Mouse (Mus musculus): ENCODE results near the gene Abr.

Abr gene

DNA sequence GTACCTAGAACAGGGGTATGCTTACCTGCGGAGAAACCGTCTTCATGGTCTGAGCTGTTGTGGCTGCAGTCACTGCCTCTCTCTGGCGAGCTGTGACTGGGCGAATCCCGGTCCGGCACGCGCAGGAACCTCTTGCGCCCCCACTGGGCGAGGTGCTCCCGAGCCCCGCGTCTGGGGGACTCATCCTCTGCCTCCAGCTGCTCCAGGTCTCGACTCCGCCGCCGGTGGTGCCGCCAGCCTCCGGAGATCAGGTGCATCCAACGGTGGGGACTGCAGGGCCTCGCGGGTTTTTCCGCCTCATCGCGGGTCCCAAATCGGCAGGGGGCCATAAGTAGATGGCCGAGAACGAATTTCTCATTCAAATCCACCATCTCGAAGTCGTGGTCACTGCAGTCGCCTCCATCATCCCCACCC is at the start of gene Abr:
TSS of gene Abr (minus strand) at position 163 of the 414 bp plus-strand sequence.
- DNase-seq (ENCODE audit: extremely low spot score): peak; percentile 74

DNA sequence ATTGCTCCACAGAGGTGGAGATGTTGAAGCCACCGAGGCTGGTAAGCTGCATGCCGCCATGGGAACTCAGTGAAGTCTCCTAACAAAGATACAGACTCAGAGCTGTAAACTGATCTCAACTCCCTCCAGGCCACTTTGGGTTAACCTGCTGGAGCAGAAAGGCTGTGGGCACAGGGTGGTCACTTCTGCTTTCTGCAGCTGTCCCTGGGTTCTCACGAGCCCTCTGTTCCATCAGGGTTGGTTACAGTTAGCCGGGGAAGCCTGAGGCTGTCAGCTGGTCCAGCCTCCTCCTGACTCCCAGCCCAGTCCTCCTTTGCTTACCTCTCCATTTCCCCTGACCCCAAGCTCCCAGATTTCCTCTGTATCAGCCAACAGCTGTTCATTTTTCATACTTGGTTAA is 45.7 kb upstream of the Abr start:
- no peak for DNase-seq (ENCODE audit: extremely low spot score)

DNA sequence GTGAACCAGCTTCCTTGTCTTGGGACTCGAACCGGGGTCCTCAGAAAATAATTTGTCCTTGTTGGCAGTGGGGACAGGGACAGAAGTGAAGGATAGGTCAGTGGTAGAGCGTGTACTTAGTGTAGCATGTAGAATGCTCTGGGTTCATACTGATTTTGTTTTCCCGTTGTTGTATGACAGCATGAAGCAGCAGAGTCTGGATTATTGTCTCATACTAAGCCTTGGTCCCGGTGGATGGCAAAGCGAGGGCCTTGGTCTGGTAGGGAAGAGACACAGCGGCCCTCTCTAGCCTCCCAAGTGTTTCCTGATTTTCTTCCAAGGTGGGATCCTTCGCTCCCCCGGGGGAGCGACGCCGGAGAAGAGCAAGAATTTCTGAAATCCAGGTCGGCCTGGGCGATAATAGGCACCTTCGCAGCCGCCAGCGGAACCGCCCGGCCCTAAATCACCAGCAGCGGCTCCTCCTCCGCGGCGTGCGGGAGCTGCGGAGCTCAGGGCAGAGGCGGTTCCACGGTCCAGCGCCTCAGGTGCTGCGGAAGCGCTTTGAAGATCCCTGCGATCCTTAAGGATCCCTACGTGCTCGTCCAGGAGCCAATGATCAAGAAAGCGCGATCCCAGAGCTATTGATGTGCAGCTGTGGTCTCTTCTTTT is 44.0 kb upstream of the Abr start:
- DNase-seq (ENCODE audit: extremely low spot score): peak; percentile 36

DNA sequence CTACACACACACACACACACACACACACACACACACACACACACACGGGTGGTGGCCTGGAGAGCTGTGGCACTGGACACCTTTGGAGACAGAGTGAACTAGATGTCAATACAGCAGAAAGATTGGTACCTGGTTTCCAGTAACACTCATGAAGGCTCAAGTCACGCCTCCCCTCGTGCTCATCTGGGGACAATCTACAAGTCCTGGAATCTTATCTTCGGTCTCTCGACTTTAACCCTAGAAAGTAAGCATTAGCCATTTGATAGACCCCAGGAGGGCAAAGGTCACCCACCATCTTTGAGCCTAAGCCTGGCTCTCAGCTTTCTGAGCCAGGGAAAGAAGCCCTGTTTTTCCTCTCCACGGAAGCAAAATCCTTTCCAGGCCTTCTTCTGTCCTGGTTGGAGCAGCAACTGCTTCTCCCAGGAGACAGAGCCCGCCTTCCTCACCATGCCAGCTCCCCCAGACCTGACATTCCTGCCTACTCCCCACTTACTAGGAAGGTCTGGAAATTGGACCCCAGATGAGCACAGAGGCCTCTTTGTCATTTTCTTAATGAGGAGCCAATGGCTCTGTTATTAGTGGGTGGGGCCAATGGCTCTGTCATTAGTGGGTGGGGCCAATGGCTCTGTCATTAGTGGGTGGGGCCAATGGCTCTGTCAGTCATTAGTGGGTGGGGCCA is 39.8 kb upstream of the Abr start:
- no peak for DNase-seq (ENCODE audit: extremely low spot score)

DNA sequence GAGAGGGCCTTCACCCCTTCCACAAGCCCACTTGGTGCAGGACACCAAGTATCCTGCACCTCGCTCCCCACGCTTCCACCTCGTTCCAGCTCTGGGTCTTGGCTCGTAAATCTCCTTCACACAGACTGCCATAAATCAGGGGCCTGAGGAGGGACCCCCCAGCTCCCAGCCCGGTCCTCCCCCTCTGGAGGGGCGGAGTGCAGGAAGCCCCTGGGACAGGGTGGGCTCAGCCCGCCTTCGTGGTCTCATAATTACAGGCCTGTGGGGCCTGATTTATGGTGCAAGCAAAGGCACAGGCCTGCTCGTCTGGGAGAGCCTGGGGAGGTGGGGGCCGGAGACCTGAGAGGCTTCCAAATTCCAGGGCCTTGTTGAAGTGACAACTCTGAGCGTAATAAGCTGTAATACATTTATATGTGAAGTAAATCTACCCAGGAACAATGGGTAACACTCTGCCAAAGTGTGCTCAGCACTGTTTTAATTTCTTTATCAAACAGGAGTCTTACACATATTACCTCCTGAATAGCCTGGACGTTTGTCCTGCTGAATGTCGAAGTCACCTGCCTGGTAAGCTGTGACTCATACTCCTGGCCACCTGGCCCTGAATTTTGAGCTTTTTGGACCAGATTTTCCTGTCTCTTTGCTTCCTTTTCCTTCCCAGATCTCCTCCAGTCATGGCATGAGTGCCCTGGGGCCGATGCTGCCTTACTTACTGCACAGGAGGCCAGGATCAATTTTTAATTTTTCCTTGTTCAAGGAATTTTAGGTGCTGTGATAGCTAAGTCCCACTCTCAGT is 37.2 kb upstream of the Abr start:
- peak; percentile 38 for DNase-seq (ENCODE audit: extremely low spot score)

DNA sequence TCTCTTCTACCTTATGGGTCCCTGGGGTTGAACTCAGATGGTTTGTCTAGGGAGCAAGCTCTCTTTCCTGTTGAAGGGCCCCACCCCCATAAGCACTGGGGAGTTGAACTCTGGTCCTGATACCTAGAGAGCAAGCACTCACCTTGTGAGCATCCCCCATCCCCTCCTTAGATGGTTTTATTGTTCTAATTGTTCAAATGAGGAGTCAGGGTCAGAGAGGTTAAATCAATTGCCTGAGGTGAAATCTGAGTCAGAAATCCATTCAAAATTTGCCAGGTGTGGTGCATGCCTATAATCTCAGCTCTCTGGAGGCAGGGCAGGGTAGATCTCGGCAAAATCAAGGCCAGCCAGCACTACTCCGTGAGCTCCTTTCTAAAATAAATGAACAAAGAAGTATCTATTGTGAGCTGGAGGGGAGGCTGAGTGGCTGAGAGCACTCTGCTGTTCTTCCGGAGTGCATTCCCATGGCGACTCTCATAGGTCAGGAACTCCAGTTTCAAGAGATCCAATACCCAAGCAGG is 35.4 kb upstream of the Abr start:
- no peak for DNase-seq (ENCODE audit: extremely low spot score)

DNA sequence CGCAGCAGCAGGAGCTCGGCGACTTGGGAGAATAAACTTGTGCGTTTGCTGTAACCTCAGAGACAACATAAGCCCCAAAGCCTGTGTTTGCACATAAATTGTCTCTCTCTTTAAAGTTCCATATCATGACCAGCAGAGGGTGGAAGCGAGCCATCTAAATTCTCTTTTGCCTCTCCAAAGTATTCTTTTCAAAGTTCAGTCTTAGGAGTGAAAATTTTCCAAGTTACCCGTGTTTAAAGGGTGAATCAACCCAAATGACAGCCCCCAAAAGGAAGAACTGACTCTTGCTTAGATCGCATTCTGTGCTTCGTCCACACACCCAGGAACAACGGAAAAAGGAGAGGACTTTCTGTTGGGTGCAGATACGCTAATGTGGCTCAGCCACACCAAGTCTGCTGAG is 33.0 kb upstream of the Abr start:
- DNase-seq (ENCODE audit: extremely low spot score): peak; percentile 61

DNA sequence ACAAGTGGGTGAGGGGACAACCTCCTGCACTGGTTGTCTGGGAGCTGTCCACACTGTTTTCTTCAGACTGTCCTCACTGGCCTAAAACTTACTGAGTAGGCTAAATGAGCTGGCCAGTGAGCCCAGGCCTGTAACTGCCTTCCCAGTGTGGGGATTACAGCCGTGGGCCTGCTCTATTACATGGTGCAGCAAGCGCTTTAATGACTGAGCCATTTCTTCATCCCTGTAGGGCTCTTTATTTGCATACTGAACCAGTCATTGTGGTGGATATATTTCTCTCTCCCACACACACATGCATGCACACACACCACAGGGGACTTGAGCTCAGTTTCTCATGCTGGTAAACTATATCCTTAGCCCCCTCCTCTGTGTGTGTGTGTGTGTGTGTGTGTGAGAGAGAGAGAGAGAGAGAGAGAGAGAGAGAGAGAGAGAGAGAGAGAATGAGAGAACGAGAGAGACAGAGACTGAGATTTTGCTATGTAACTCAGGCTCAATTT is 30.8 kb upstream of the Abr start:
- no peak for DNase-seq (ENCODE audit: extremely low spot score)

DNA sequence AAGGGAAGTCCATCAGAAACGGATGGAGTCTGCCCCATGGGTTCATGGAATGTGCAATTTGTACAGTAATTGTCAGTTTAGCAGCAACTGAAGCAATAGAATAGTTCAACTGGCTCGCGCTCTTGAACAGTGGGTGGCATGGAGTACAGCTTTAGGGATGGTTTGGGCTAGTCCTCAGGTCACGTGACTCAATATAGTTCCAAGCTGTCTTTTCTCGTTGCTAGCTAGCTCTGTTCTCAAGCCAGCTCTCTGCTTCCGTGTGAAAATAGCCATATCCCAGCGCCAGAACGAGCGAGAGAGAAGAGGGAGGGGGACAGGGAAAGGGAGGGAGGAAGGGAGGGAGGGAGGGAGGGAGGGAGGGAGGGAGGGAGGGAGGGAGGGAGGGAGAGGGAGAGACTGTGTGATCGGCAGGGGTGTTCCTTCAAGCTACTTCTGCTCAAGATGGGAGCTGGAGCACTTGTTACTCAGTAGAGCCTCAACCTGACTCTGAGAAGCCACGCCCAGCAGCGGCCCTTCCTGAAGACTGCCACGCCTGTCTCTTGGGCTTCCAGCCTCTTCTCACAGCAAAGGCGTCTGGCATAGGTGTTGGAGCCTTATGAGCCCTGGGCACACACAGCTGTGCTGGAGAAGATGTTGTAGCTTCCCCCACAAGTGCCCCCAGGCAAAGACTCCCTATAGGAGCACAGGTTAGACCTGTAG is 28.9 kb upstream of the Abr start:
- no peak for DNase-seq (ENCODE audit: extremely low spot score)

DNA sequence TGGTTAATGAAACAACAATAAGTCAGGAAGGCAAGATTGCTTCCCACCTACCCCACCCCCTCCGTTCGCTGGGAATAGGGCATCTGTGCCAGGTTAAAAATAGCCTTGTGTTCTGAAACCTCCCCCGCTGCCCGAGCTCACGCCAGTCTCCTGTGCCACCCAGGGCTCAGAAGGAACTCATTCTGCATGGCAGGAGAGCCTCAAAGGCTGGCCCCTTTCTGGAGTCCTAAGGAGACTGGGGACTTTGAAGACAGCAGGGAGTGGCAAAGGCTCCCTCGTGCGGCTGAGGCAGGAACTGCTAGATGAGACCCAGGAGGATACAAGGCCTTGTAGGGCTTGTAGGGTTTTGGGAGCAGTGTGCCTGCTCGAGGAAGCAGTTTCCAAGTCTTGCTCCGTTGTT is 25.4 kb upstream of the Abr start:
- DNase-seq (ENCODE audit: extremely low spot score): peak; percentile 86

DNA sequence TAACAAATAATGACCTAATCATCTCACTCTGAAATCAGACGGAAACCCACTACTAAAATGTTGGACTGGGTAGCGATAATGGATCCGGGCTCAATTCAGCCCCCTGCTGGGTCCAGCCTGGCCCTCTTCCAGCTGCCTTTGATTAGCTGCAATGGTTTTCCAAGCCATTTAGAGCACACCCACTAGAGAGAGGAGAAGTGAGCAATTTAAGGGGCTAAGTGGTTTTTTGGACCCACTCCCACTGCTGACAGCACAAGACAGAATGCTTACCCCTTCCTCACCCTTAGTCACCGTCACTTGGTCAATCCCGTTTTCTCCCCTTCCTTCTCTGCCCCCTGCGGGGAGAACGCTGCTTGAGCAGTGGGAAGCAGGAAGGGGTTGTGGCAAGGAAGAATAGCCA is 24.9 kb upstream of the Abr start:
- DNase-seq (ENCODE audit: extremely low spot score): no peak

DNA sequence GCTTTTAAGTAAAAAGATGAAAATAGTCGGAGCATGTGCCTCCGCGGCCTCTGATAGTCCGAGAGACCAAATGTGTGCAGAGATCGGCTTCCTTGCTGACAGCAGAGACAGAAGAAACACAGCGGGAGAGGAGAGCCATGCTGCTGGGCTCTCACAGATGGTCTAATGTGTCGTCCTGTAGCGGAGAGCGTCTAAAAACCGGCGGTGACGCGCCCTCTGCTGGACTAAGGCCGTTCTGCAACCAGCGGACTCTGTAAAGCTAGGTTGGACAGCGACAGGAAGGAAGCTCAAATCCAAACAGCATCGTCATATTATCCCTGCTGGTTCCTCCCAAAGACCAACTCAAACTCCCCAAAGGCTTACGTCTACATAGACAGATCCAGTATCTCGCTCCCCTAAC is 23.8 kb upstream of the Abr start:
- peak; percentile 90 for DNase-seq (ENCODE audit: extremely low spot score)

DNA sequence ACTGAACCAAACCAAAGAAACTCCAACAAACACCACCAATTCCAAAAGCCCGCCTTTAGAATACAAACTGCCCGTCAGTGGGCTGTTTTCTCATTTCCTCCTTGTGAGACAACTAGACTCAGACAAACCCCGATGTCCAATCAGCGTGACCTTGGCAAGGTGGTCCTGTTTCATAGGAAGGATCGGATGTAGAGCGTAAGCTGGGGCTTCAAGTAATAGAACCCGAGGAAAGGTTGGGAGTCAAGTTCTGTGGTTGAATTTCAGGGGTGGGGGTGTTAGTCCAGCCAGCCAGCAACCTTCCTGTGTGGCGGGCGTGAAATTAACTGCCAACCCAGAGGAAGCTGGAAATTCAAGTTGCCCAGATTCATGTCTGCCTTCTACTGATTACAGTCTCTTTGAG is 22.9 kb upstream of the Abr start:
- DNase-seq (ENCODE audit: extremely low spot score): no peak

DNA sequence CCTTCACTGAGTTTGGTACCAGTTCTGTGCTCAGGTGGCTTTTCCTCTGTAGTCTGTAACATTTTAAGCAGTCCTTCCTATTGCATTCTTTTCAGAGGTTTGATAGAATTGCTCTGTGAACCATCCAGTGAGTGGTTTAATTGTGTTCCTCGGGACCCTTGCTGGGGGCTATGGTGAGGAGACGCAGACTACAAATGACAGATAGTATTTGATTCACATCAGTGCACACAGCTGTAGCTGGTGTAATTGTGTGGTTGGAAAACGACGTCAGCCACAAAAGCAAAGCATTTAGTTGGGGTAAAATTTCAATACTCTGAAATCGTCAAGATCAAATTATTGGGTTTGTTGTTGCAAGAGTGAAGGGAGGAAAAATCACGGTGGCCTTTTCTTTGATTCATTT is 22.1 kb upstream of the Abr start:
- no peak for DNase-seq (ENCODE audit: extremely low spot score)

DNA sequence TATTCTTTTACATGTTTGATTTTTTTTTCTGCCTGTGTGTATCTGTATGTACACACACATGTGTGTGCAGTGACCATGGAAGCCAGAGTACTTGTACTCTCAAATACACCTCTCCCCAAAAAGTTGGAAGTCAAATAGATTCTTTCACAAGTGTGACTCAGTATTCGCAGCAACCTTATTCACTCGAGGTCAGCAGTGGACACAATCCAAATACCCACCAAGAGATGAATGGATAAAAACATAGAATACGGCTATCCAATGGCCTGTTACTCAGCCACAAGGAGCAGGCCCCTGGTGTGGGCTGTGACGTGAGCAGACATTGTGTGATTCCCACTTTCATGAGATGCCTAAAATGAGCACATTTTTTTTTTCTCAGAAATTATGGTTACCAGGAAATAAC is 18.1 kb upstream of the Abr start:
- no peak for DNase-seq (ENCODE audit: extremely low spot score)

DNA sequence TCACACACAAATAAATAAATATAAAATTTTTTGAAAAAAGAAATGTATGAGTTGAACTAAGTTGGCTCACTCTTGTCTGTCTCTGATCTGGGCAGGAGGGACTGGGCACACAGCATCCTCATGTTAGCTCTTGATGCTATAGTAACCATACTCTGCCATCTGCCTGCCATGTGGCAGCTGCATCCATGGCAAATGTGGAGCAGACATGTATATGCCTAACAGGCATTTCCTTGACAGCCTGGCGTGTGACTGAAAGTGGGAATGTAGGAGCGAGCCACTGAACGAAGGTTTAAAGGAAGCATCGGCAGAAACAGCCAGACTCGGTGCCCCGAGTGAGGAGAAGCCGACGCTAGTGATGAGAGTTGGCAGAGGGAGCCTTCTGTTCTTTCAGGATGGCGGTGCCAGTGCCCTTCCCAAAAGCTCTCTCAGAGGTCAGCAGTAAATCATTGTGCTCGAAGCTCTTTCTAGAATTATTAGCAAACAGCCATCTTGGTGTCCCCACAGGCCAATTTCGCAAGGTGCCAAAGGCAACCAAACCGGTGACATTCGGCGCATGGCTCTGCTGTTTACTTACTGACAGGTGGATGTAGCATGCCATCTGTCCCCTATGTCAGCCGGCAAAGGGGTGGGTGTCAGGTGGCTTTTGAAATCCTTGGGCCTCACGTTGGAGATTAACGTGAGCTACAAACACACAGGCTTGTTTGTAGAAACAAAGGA is 17.3 kb upstream of the Abr start:
- DNase-seq (ENCODE audit: extremely low spot score): no peak

DNA sequence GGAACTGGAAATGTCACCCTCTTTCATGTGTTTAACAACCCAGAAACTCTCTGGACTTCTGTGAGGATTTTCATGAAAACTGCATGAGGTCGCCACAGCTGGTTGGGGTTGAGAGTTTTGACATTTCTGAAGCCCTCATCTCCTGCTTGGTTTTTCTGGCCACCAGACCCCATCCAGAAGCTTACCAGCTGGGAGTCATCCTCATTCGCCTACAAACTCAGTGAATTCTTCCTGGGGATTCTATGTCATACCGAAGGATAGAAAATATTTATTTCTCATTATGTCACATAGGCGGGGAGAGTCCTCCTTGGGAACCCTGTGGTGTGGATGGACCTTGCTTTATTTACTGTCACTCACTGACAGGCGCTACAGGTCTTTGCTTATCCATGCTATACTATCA is 8.4 kb upstream of the Abr start:
- DNase-seq (ENCODE audit: extremely low spot score): no peak

DNA sequence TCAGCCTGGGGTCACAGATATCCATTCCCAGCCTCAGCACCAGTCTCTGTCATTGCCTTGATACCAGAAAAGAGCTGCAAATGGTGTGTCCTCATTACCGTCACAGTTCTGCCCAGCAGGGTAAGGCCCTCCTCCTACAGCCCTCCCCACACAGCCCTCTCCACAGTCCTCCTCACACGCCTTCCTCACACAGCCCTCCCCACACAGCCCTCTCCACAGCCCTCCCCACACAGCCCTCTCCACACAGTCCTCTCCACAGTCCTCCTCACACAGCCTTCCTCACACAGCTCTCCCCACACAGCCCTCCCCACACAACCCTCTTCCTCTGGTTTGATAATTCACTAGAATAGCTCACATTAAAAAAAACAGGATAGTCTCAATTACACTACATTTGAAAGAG is 7.9 kb upstream of the Abr start:
- DNase-seq (ENCODE audit: extremely low spot score): no peak

DNA sequence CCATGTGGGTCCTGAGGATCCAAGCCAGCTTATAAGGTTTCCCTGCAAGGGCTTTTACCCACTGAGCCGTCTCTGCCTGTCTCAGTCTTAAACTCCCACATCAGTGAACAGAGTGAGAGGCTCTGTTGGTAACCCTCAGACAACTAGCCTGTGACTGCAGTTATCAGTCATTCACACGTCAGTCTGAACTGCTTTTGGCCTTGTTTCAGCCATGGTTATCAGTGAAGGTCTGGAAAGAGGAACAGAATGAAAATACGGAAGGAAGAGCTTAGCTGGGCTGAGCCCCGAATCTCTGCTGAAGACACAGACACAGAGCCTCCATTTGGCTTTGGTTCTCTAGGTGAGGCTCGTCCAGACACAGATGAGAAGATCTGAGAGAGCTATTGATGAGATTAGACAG is 6.5 kb upstream of the Abr start:
- no peak for DNase-seq (ENCODE audit: extremely low spot score)

DNA sequence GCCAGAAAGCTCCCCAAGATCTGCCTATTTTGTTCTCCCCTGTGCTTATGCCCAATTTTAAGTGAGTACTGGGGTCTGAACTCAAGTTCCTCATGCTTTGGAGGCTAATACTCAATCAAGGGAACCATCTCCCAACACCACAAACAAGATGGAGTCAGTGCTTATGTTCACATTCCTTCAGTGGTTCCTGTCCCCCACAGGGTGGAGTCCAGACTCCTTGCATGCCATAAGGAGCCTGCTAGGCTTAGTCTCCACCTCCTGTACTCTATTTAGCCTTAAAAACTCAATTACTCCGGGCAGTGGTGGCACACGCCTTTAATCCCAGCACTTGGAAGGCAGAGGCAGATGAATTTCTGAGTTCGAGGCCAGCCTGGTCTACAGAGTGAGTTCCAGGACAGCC is 2.8 kb upstream of the Abr start:
- no peak for DNase-seq (ENCODE audit: extremely low spot score)

DNA sequence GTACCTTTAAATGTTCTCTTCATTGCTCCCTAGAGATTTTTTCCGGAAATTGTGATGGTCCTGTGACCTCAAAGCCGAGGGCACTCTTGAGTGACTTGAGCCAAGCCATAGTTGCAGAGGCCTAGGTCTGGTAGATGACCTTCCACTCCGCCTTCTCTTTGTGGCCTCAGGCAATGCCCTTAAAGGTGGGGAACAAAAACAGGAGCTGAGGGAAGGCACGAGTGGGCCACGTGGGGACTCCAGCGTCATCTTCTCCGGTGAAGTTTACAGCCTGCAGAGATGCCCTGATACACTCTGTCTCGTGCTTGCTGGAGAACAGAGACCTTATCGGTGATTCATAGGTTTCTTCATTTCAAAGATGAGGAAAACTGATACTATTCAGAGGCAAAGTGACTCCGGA is 2.0 kb upstream of the Abr start:
- no peak for DNase-seq (ENCODE audit: extremely low spot score)

Measured in embryo, embryonic 9.5 days (tissue).